Mouse (Mus musculus) lung, postnatal 10 days (tissue): ENCODE measurements around the gene Olfml2a.

Source experiments
- DNase-seq: peaks from one replicate; pipeline ENCODE4 v3.0.0; 2021

Olfml2a gene

GRCm38 (mm10) chr2:38939047-38939446 lies 7.3 kb downstream of the Olfml2a start:
- no peak for DNase-seq

GRCm38 (mm10) chr2:38941426-38941825 lies 9.6 kb downstream of the Olfml2a start:
- no peak for DNase-seq

GRCm38 (mm10) chr2:38941898-38942297 lies 10.1 kb downstream of the Olfml2a start:
- no peak for DNase-seq

DNA sequence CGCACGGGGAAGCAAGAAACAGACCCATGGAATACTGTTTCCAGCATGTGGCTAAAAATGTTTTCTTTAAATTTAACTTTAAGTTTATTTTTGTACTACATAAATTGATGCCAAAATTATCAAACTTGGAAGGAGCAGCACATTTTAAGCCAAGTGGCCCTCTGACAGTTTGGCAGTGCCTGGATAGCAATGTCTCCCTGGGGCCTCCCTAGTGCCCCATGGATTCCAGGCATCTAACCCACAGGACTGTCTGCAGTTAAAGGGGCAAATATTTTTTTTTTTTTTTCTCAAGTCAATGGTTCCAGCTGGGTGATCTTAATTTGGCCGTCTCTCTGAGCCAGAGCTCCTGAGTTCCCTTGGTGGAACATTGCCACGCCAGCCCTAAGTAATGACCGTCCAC lies 11.4 kb downstream of the Olfml2a start:
- no peak for DNase-seq

DNA sequence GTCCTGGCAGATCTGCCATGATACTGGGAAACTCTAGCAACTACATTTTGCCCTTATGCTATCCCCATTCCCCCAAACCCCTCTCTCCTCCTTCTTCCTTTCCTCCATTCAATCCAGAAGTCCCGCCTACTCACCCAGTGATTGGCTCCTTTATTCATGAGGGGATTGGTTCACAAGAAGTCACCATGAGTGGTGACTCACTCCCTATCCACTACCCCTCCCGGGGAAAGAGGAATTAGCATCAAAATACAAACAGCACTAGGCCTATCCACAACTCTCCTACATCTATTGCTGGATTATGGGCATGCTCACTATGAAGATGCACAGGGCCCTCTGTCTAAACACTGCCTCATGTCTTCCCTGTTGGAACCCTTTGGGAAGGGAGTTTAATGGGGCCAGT lies 12.2 kb downstream of the Olfml2a start:
- DNase-seq, result no peak

GRCm38 (mm10) chr2:38944460-38945161 lies 12.8 kb downstream of the Olfml2a start:
- peak; percentile 66 for DNase-seq

DNA sequence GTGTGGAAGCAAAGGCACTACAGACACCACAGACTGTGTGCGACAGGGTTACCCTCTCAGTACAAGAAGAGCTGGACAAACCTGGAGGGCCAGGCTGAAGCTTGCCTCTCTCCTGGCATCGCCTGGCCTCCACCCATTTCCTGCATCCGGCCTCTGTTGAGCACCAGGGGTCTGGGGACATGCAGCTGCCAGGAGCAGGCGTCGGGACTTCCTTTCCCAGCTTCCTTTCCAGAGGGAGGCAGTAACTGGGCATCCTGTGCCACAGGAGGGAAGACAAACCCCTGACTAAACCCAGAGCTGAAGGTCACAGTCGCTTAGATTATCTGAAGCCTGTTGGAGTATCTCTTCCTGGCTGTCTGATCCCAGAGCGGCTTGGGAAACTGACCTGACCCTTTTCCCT lies 15.8 kb downstream of the Olfml2a start:
- peak; percentile 86 for DNase-seq

GRCm38 (mm10) chr2:38950281-38950719 lies 18.5 kb downstream of the Olfml2a start:
- peak; percentile 96 for DNase-seq

DNA sequence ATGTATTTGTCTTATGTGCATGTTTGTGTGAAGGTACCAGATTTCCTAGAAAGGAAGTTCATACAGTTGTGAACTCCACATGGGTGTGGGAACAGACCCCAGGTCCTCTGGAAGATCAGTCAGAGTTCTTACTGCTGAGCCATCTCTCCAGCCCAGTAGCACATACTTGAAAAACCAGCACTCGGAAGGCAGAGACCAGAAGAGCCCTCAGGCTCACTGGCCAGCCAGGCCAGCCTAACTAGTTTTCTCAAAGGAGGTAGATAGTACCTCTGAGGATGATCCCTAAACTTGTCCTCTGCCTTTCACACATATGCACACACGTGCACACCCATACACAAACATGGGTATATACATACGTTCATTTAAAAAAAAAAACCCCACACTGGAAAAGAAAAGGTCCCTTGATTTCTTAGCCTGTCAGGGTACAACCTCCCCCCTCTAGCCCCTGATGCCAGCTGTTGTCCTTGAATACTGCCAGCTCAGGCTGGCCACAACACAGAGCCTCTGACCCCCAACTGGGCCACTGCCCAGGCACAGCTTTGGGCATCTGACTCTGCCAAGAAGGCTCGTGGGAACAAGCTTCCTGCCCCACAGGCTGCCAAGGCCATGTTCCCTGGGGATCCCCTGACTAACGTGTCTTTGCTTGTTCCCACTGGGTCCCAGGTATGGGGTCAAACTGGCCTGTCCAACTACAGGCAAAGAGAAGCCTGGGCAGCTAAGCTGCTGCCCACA lies 21.5 kb downstream of the Olfml2a start:
- DNase-seq, result peak; percentile 40

DNA sequence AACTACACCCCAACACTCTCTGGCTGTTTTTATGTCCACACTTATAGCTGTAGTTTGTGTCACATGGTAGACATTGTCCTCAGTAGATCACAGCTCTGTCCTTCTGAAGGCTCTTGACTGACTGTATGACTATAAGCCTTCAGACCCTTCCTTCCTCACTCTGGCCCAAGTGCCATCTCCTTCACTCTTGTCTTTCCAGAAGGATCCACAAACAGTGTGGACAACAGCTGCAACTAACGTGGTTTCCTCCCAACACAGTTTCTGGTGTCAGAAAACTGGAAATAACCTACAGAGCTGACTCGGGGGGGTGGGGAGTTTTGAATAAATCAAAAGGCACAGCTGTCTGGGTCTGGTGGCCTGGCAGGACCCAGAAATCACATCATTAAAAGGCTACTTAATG lies 24.3 kb downstream of the Olfml2a start:
- DNase-seq, result no peak

DNA sequence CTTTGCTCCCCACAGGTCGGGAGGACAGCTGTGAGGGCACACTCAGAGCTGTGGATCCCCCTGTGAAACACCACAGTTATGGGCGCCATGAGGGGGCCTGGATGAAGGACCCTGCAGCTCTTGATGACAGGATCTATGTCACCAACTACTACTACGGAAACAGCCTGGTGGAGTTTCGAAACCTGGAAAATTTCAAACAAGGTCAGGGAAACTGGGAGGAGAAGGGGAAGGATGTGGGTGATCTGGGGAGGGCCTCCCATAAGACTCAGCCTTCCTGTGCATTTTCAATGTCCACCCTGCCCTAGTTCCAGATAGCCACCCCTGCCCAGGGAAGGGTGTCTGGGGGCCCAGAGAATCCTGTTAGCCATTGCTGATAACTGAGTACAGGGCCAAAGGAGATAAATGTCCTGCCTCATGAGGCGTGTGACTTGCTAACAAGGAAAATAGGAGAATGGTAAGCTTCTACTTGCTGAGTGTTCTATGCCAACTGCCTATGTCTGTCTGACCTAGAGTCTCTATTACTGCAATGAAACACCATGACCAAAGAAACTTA lies 26.0 kb downstream of the Olfml2a start:
- DNase-seq, result no peak

DNA sequence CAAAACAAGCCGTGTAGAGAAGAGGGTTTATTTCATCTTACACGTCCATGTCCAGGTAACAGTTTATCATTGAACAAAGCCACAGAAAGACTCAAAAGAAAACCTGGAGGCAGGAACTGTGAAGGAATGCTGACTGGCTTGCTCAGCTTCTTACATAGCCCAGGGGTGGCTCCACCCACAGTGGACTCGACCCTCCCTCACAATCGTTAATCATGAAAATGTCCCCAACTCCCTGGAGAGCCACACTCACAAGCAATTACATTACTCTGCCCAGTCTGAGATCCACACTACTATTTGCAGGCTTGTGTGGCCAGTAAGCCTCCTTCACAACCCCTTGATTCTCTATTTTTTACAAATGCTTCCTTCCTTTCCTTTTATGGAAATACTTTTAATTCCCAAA lies 32.4 kb downstream of the Olfml2a start:
- DNase-seq, result no peak

DNA sequence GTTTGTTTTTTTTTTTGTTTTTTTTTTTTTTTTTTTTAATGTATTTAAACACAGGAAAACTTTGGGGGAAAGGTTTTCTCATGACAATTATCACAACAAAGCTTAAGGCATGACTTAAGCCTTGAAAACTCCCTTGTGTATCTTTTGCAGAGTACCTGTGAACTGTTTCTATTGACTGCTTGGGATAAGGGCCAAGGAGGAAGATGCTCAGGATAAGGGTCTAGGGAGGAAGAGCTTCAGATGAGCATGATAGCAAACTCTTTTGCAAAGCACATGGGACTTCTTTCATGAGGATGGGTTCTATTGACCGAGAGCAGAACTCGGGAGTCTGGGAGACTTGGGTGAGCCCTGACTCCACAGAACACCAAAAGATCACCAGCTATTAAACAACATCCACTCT lies 37.9 kb downstream of the Olfml2a start:
- no peak for DNase-seq

GRCm38 (mm10) chr2:38970057-38970456 lies 38.3 kb downstream of the Olfml2a start:
- DNase-seq, result no peak

- DNase-seq, result peak; percentile 20
Observed at GRCm38 (mm10) chr2:38973223-38973622, 41.4 kb downstream of the Olfml2a start.

GRCm38 (mm10) chr2:38973701-38974100 lies 41.9 kb downstream of the Olfml2a start:
- DNase-seq, result peak; percentile 49

DNA sequence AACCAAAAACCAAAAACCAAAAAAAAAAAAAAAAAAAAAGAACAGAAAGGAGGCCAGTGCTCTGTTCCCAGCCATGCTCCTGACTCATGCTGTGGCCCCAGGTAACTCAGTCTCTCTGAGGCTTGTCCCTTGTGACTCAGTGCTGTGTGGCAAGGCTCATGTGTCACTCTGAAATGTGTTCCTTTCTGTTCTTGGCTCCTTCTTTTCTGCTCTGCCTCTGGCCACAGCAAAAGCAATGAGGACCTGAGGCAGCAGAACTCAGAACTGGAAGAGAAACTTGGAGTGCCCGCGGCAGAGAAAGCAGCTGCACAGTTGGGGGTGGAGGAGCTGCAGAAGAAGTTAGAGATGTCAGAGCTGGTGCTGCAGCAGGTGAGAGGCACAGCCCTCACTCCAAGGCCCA lies 42.4 kb downstream of the Olfml2a start:
- no peak for DNase-seq

DNA sequence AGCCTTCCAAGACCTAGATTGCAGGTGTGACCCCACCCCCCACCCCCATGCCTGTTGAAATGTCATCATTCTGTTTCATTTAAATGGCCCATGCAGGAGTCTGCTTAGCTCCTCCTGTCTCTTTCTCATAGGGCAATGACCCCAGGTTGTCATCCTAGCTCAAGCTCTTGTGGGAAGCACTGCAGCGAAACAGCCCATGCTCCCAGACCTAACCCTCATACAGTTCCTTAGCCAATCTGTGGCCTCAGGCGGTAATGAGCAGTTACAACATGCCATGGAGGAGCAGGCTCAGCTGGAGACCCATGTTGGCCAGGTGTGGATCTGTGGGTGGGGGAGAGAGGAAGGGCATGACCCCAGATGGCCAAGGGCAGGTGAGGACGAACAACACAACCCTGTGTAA lies 43.4 kb downstream of the Olfml2a start:
- DNase-seq, result no peak

GRCm38 (mm10) chr2:38975941-38976805 lies 44.4 kb downstream of the Olfml2a start:
- DNase-seq, result no peak

GRCm38 (mm10) chr2:38977837-38978236 lies 46.1 kb downstream of the Olfml2a start:
- no peak for DNase-seq

DNA sequence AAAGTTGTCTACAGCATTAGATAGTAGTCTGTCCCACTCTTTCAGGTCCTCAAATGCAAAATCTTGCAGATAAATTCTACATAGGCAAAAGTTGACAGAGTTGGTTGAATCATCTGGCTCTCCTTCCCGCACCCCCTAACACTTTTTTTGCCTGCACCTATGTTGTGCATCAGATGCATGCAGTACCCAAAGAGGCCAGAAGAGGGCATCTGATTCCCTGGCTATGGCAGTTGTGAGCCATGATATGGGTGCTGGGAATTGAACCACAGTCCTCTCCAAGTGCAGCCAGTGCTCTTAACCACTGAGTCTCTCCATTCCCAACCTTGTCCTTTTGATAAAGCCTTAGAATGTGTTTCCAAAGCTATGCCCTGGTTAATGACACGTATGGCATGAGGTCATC lies 51.7 kb downstream of the Olfml2a start:
- DNase-seq, result no peak

GRCm38 (mm10) chr2:38986580-38986979 lies 54.8 kb downstream of the Olfml2a start:
- peak; percentile 82 for DNase-seq

DNA sequence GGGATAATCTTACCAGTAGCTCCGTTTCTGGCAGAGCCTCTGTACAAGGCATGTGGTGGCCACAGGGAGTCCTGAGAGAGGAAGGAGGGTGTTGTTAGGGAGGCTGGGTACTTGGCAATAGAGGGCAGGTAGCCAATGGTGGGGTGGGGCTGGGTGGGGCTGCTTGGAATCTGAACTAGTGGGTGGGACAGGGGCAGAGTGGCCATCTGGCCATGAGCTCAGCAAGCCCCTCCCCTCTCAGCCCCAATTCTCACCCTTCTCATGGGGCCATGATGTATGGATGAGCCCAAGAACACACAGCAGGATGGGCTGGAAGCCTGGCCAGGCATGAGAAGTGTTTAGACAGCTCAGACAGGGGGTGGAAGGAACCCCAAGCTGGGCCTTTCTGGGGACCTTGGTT lies 55.6 kb downstream of the Olfml2a start:
- DNase-seq, result no peak
